Mouse (Mus musculus) adipose tissue, adult 10 weeks (tissue): Measurements from ENCODE around the gene Olfr601. TPM values are rescaled to one million over a fixed set of nuclear protein-coding genes. Genes with fewer than 3 reads are reported as not detected.

ENCODE experiments used
- polyA plus RNA-seq: library from polyadenylated mRNA; stranded (reverse); fragments of 350-450 nt; fragmentation: Illumina TruSeq; extraction: RNeasy Lipid Tissue Mini Kit (QIAGEN cat#74804); gene quantifications from one replicate; pipeline ENCODE4 v1.2.3, GENCODE M21; 2014; ENCODE audit warnings: low read depth, low replicate concordance

Gene Olfr601
- polyA plus RNA-seq = not detected

GRCm38 (mm10) chr7:103362555-103362954 lies at the start of gene Olfr601:
Gene Olfr601, minus strand, starts transcription at chr7:103362655.

DNA sequence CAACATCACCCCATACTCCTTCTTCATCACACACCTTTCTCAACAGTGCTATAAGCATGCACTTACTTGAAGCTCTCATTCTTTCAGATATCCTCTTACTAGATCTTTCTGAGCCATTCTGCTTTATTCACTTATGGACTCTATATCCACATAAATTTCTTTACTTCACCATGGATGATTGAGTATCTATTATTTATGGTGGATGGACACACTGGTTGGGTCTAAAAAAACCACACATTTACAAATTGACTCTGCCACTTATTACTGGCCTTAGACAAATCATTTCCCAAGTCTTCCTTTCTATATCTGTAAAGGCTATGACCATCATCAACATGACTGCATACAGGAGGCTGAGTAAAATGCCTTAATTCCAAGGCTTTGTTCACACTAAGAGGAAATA lies 23.6 kb upstream of the Olfr601 start, which contains the start of gene Olfr603:
Olfr603 (minus strand) TSS at position 101 of the 400 bp plus-strand sequence.

GRCm38 (mm10) chr7:103349569-103349968 lies 12.9 kb downstream of the Olfr601 start, which contains the start of gene Olfr600:
Gene Olfr600, minus strand, starts transcription at chr7:103349669.

GRCm38 (mm10) chr7:103335617-103336016 lies 26.8 kb downstream of the Olfr601 start, which contains the start of gene Olfr599:
Gene Olfr599, plus strand, starts transcription at chr7:103335917.

GRCm38 (mm10) chr7:103323268-103323667 lies 39.2 kb downstream of the Olfr601 start, which contains the start of gene Olfr598:
Gene Olfr598, plus strand, starts transcription at chr7:103323568.

GRCm38 (mm10) chr7:103316015-103316414 lies 46.4 kb downstream of the Olfr601 start, which contains the start of gene Olfr597:
Gene Olfr597, plus strand, starts transcription at chr7:103316315.

Other genes with a start within 250 kb of the Olfr601 start
- gene Olfr586, start 237.0 kb downstream of the Olfr601 start, polyA plus RNA-seq = not detected
- gene Olfr588-ps1, start 221.8 kb downstream of the Olfr601 start, polyA plus RNA-seq = not detected
- gene Olfr589, start 206.3 kb downstream of the Olfr601 start, polyA plus RNA-seq = not detected
- not detected for gene Olfr591, start 184.3 kb downstream of the Olfr601 start, polyA plus RNA-seq
- not detected for gene Olfr592, start 177.9 kb downstream of the Olfr601 start, polyA plus RNA-seq
- gene Olfr593, start 150.8 kb downstream of the Olfr601 start, polyA plus RNA-seq = not detected
- gene Olfr594, start 145.7 kb downstream of the Olfr601 start, polyA plus RNA-seq = not detected
- not detected for gene Usp17ld, start 110.2 kb downstream of the Olfr601 start, polyA plus RNA-seq
- gene Olfr596, start 57.0 kb downstream of the Olfr601 start, polyA plus RNA-seq = not detected
- gene Olfr597, start 46.3 kb downstream of the Olfr601 start, polyA plus RNA-seq = not detected
- gene Olfr598, start 39.1 kb downstream of the Olfr601 start, polyA plus RNA-seq = not detected
- gene Olfr599, start 26.7 kb downstream of the Olfr601 start, polyA plus RNA-seq = not detected
- gene Olfr600, start 13.0 kb downstream of the Olfr601 start, polyA plus RNA-seq = not detected
- not detected for gene Olfr603, start 23.5 kb upstream of the Olfr601 start, polyA plus RNA-seq
- gene Usp17lc, start 52.4 kb upstream of the Olfr601 start, polyA plus RNA-seq = not detected
- gene Olfr605, start 82.8 kb upstream of the Olfr601 start, polyA plus RNA-seq = not detected
- not detected for gene Olfr606, start 86.4 kb upstream of the Olfr601 start, polyA plus RNA-seq
- not detected for gene Olfr607, start 101.5 kb upstream of the Olfr601 start, polyA plus RNA-seq
- gene Olfr608, start 107.2 kb upstream of the Olfr601 start, polyA plus RNA-seq = not detected
- gene Olfr609, start 135.4 kb upstream of the Olfr601 start, polyA plus RNA-seq = not detected
- gene Olfr610, start 149.5 kb upstream of the Olfr601 start, polyA plus RNA-seq = not detected
- gene Olfr611, start 158.2 kb upstream of the Olfr601 start, polyA plus RNA-seq = not detected
- gene Olfr612, start 180.1 kb upstream of the Olfr601 start, polyA plus RNA-seq = not detected
- gene Olfr613, start 185.4 kb upstream of the Olfr601 start, polyA plus RNA-seq = not detected
- not detected for gene Olfr615, start 193.4 kb upstream of the Olfr601 start, polyA plus RNA-seq
- gene Olfr616, start 206.5 kb upstream of the Olfr601 start, polyA plus RNA-seq = not detected
- not detected for gene Olfr617, start 210.4 kb upstream of the Olfr601 start, polyA plus RNA-seq
- not detected for gene Olfr618, start 227.4 kb upstream of the Olfr601 start, polyA plus RNA-seq
- not detected for gene Olfr619, start 237.9 kb upstream of the Olfr601 start, polyA plus RNA-seq
- not detected for gene Olfr620, start 249.9 kb upstream of the Olfr601 start, polyA plus RNA-seq